Mouse (Mus musculus) limb, embryonic 13.5 days (tissue): ENCODE data around the gene Trim56. TPM values are rescaled to one million over a fixed set of nuclear protein-coding genes. Genes with fewer than 3 reads are reported as not detected.
A peak's percentile ranks its signal among the peaks of the same experiment; 100 is the strongest.

Experiments used
- ATAC-seq: fragments of 200-750 bp; cut with Nextera tagmentation; 2 replicates; pipeline ENCODE4 v1.8.0; 2017; ENCODE audit warnings: low read depth, moderate number of reproducible peaks, moderate TSS enrichment; ENCODE audit not compliant: low FRiP score
- H3K27ac ChIP-seq: fragments of 300-500 bp; sonication (generic); 2 replicates; pipeline ENCODE4 v1.5.1; 2015; ENCODE audit warnings: inconsistent platforms, mild to moderate bottlenecking, moderate library complexity
- H3K27me3 ChIP-seq: fragments of 300-500 bp; sonication (generic); 2 replicates; pipeline ENCODE4 v1.6.1; 2015; ENCODE audit warnings: mild to moderate bottlenecking, inconsistent platforms
- H3K36me3 ChIP-seq: fragments of 300-500 bp; sonication (generic); 2 replicates; pipeline ENCODE4 v1.6.1; 2015; ENCODE audit warnings: inconsistent platforms, mild to moderate bottlenecking, moderate library complexity
- H3K4me1 ChIP-seq: fragments of 300-500 bp; sonication (generic); 2 replicates; pipeline ENCODE4 v1.6.1; 2015; ENCODE audit warnings: inconsistent platforms
- H3K4me2 ChIP-seq: fragments of 300-500 bp; sonication (generic); replicated peaks from 2 replicates; pipeline ENCODE4 v1.6.1; 2015; ENCODE audit warnings: inconsistent platforms, mild to moderate bottlenecking, moderate library complexity
- H3K4me3 ChIP-seq: fragments of 300-500 bp; sonication (generic); 2 replicates; pipeline ENCODE4 v1.5.1; 2015; ENCODE audit warnings: moderate library complexity, mild to moderate bottlenecking, inconsistent platforms
- H3K9ac ChIP-seq: fragments of 300-500 bp; sonication (generic); 2 replicates; pipeline ENCODE4 v1.6.1; 2015; ENCODE audit warnings: mild to moderate bottlenecking, inconsistent platforms
- H3K9me3 ChIP-seq: fragments of 300-500 bp; sonication (generic); 2 replicates; pipeline ENCODE4 v1.6.1; 2016; ENCODE audit warnings: inconsistent platforms
- WGBS: fragments of 180-500 bp; shearing (Covaris S2); methylation state at CpG from one replicate; pipeline ENCODE4 v1.1.7; 2015; 5-methylcytosine and 5-hydroxymethylcytosine counted together
- polyA plus RNA-seq: library from polyadenylated mRNA; unstranded; fragments of >200 nt; fragmentation: Nextera tagmentation; extraction: Ambion mirVana; gene quantifications from 2 replicates; pipeline ENCODE4 v1.2.1, GENCODE M21; 2015

Trim56 gene
- polyA plus RNA-seq, 1 experiment from 2014 or later = 6.9 TPM

GRCm38 (mm10) chr5:137107024-137107423 is 9.0 kb downstream of the Trim56 start:
- H3K27ac ChIP-seq = no peak overlapping the region
- H3K36me3 ChIP-seq = peaks cover 6% of the 10 kb centered on the region; the same call in 1 of the 2 replicates
- ATAC-seq = no peak
- H3K4me2 ChIP-seq = peak overlapping the region; percentile 26; the same call in 1 of the 2 replicates
- H3K27me3 ChIP-seq = no peaks in the 10 kb centered on the region; the same call in 1 of the 2 replicates
- H3K4me1 ChIP-seq = no peaks in the 10 kb centered on the region
- peaks cover 12% of the 10 kb centered on the region; the same call in 1 of the 2 replicates for H3K9me3 ChIP-seq
- H3K4me3 ChIP-seq = no peak overlapping the region
- WGBS = 7% methylated on average over 6 of the region's 6 CpGs
- H3K9ac ChIP-seq = no peak overlapping the region

- Histone ChIP-seq H3K4me3 (no peak overlapping the region), H3K9ac (no peak overlapping the region), H3K27ac (no peak overlapping the region), H3K36me3 (peaks cover 6% of the 10 kb centered on the region; the same call in 1 of the 2 replicates), H3K9me3 (peaks cover 9% of the 10 kb centered on the region; the same call in 1 of the 2 replicates), H3K27me3 (no peaks in the 10 kb centered on the region; the same call in 1 of the 2 replicates), H3K4me2 (no peak overlapping the region), H3K4me1 (no peaks in the 10 kb centered on the region)
- no peak for ATAC-seq
- 80% methylated on average over 4 of the region's 4 CpGs for WGBS
These were observed 9.6 kb downstream of the Trim56 start for GRCm38 (mm10) chr5:137106434-137106833.

GRCm38 (mm10) chr5:137103969-137104368 is 12.0 kb downstream of the Trim56 start:
- H3K4me2 ChIP-seq = no peak overlapping the region

GRCm38 (mm10) chr5:137102575-137103522 is 13.2 kb downstream of the Trim56 start:
- no peak overlapping the region for H3K4me3 ChIP-seq
- no peaks in the 10 kb centered on the region; the same call in 1 of the 2 replicates for H3K27me3 ChIP-seq
- no peaks in the 10 kb centered on the region for H3K4me1 ChIP-seq
- H3K4me2 ChIP-seq = no peak overlapping the region
- no peaks in the 10 kb centered on the region for H3K36me3 ChIP-seq
- peak overlapping the region; percentile 31; the same call in 1 of the 2 replicates for H3K9ac ChIP-seq
- peak; percentile 51 for ATAC-seq
- H3K9me3 ChIP-seq = no peaks in the 10 kb centered on the region
- 70% methylated on average over 28 of the region's 28 CpGs for WGBS
- no peak overlapping the region for H3K27ac ChIP-seq

More at GRCm38 (mm10) chr5:137103969-137104368, 12.0 kb downstream of the Trim56 start:
- H3K9me3 ChIP-seq = no peaks in the 10 kb centered on the region
- H3K4me3 ChIP-seq = no peak overlapping the region
- H3K4me1 ChIP-seq = no peaks in the 10 kb centered on the region
- no peak for ATAC-seq
- H3K27ac ChIP-seq = no peak overlapping the region
- H3K36me3 ChIP-seq = no peaks in the 10 kb centered on the region
- no peaks in the 10 kb centered on the region; the same call in 1 of the 2 replicates for H3K27me3 ChIP-seq
- WGBS = 92% methylated on average over 2 of the region's 2 CpGs
- no peak overlapping the region for H3K9ac ChIP-seq

GRCm38 (mm10) chr5:137102078-137102477 is 13.9 kb downstream of the Trim56 start:
- no peak overlapping the region for H3K9ac ChIP-seq
- H3K9me3 ChIP-seq = no peaks in the 10 kb centered on the region
- no peak overlapping the region for H3K27ac ChIP-seq
- 75% methylated on average over 10 of the region's 10 CpGs for whole genome bisulfite sequencing
- H3K4me1 ChIP-seq = no peaks in the 10 kb centered on the region
- no peak overlapping the region for H3K4me2 ChIP-seq
- H3K36me3 ChIP-seq = no peaks in the 10 kb centered on the region
- no peaks in the 10 kb centered on the region; the same call in 1 of the 2 replicates for H3K27me3 ChIP-seq
- no peak for ATAC-seq
- no peak overlapping the region for H3K4me3 ChIP-seq

- Histone ChIP-seq H3K27me3 (no peaks in the 10 kb centered on the region; the same call in 1 of the 2 replicates), H3K4me2 (no peak overlapping the region), H3K4me3 (no peak overlapping the region), H3K9me3 (no peaks in the 10 kb centered on the region), H3K4me1 (no peaks in the 10 kb centered on the region), H3K36me3 (no peaks in the 10 kb centered on the region), H3K27ac (no peak overlapping the region), H3K9ac (no peak overlapping the region)
- 48% methylated on average over 4 of the region's 4 CpGs for WGBS
- ATAC-seq = no peak
These were observed 15.3 kb downstream of the Trim56 start for GRCm38 (mm10) chr5:137100660-137101059.

- WGBS = 72% methylated on average over 11 of the region's 11 CpGs
- Histone ChIP-seq H3K27ac (no peak overlapping the region), H3K4me1 (no peaks in the 10 kb centered on the region), H3K4me2 (no peak overlapping the region), H3K27me3 (no peaks in the 10 kb centered on the region), H3K9ac (no peak overlapping the region), H3K9me3 (no peaks in the 10 kb centered on the region), H3K36me3 (no peaks in the 10 kb centered on the region), H3K4me3 (no peak overlapping the region)
- ATAC-seq = no peak
These were observed 17.6 kb downstream of the Trim56 start for GRCm38 (mm10) chr5:137098418-137098817.

- Histone ChIP-seq H3K4me3 (no peak overlapping the region), H3K9me3 (no peaks in the 10 kb centered on the region), H3K27ac (no peak overlapping the region), H3K9ac (no peak overlapping the region), H3K36me3 (no peaks in the 10 kb centered on the region), H3K27me3 (no peaks in the 10 kb centered on the region), H3K4me1 (no peaks in the 10 kb centered on the region), H3K4me2 (no peak overlapping the region)
- WGBS = 35% methylated on average over 1 of the region's 1 CpGs
- ATAC-seq = no peak
These were observed 20.0 kb downstream of the Trim56 start for GRCm38 (mm10) chr5:137096037-137096436.

- 84% methylated on average over 10 of the region's 10 CpGs for WGBS
- H3K27ac ChIP-seq = no peak overlapping the region
- no peaks in the 10 kb centered on the region for H3K4me1 ChIP-seq
- no peaks in the 10 kb centered on the region for H3K36me3 ChIP-seq
- no peak overlapping the region for H3K4me2 ChIP-seq
- H3K9me3 ChIP-seq = no peaks in the 10 kb centered on the region
- H3K4me3 ChIP-seq = no peak overlapping the region
- no peak for ATAC-seq
- H3K27me3 ChIP-seq = no peaks in the 10 kb centered on the region
- H3K9ac ChIP-seq = no peak overlapping the region
These were observed 20.9 kb downstream of the Trim56 start for GRCm38 (mm10) chr5:137095135-137095534.

GRCm38 (mm10) chr5:137093720-137094119 is 22.3 kb downstream of the Trim56 start:
- Histone ChIP-seq H3K4me1 (no peaks in the 10 kb centered on the region), H3K4me3 (no peak overlapping the region), H3K27me3 (no peaks in the 10 kb centered on the region), H3K27ac (no peak overlapping the region), H3K4me2 (no peak overlapping the region), H3K9ac (no peak overlapping the region), H3K36me3 (no peaks in the 10 kb centered on the region), H3K9me3 (no peaks in the 10 kb centered on the region)
- WGBS = 74% methylated on average over 9 of the region's 9 CpGs
- no peak for ATAC-seq

GRCm38 (mm10) chr5:137091560-137091959 is 24.4 kb downstream of the Trim56 start:
- WGBS = 57% methylated on average over 6 of the region's 6 CpGs
- ATAC-seq = no peak
- no peak overlapping the region for H3K9ac ChIP-seq

GRCm38 (mm10) chr5:137090870-137091269 is 25.1 kb downstream of the Trim56 start:
- Histone ChIP-seq H3K27ac (no peak overlapping the region), H3K4me3 (no peak overlapping the region), H3K9me3 (no peaks in the 10 kb centered on the region), H3K4me1 (no peaks in the 10 kb centered on the region), H3K4me2 (no peak overlapping the region), H3K36me3 (no peaks in the 10 kb centered on the region), H3K9ac (no peak overlapping the region), H3K27me3 (no peaks in the 10 kb centered on the region)
- no peak for ATAC-seq
- WGBS = 74% methylated on average over 10 of the region's 10 CpGs

More at GRCm38 (mm10) chr5:137091560-137091959, 24.4 kb downstream of the Trim56 start:
- Histone ChIP-seq H3K9me3 (no peaks in the 10 kb centered on the region), H3K4me3 (no peak overlapping the region), H3K27me3 (no peaks in the 10 kb centered on the region), H3K4me2 (no peak overlapping the region), H3K4me1 (no peaks in the 10 kb centered on the region), H3K36me3 (no peaks in the 10 kb centered on the region), H3K27ac (peak overlapping the region; percentile 16; the same call in 1 of the 2 replicates)
